Mouse (Mus musculus) kidney, embryonic 14.5 days (tissue): ENCODE results near the gene Pbx2. TPM values are rescaled to one million over a fixed set of nuclear protein-coding genes. Genes with fewer than 3 reads are reported as not detected.
A peak's percentile ranks its signal among the peaks of the same experiment; 100 is the strongest.

Experiments used
- ATAC-seq: fragments of 200-750 bp; cut with Nextera tagmentation; 2 replicates; pipeline ENCODE4 v1.8.0; 2017; ENCODE audit warnings: moderate number of reproducible peaks, mild to moderate bottlenecking, moderate TSS enrichment, moderate library complexity; ENCODE audit not compliant: low FRiP score, low TSS enrichment
- H3K27ac ChIP-seq: fragments of 300-500 bp; sonication (generic); 2 replicates; pipeline ENCODE4 v1.5.1; 2014; ENCODE audit warnings: low read depth, mild to moderate bottlenecking, low read length, moderate library complexity, mixed read lengths
- H3K27me3 ChIP-seq: fragments of 300-500 bp; sonication (generic); 2 replicates; pipeline ENCODE4 v1.6.1; 2014; ENCODE audit warnings: mild to moderate bottlenecking, low read length; ENCODE audit not compliant: control insufficient read depth, insufficient read depth
- H3K36me3 ChIP-seq: fragments of 300-500 bp; sonication (generic); 2 replicates; pipeline ENCODE4 v1.6.1; 2014; ENCODE audit warnings: low read length, mixed read lengths; ENCODE audit not compliant: control insufficient read depth, insufficient read depth
- H3K4me1 ChIP-seq: fragments of 300-500 bp; sonication (generic); 2 replicates; pipeline ENCODE4 v1.6.1; 2014; ENCODE audit warnings: low read length, mixed read lengths; ENCODE audit not compliant: control insufficient read depth, insufficient read depth
- H3K4me2 ChIP-seq: fragments of 300-500 bp; sonication (generic); replicated peaks from 2 replicates; pipeline ENCODE4 v1.6.1; 2014; ENCODE audit warnings: low read depth, mild to moderate bottlenecking, low read length
- H3K4me3 ChIP-seq: fragments of 300-500 bp; sonication (generic); 2 replicates; pipeline ENCODE4 v1.5.1; 2014; ENCODE audit warnings: mild to moderate bottlenecking, low read length
- H3K9ac ChIP-seq: fragments of 300-500 bp; sonication (generic); 2 replicates; pipeline ENCODE4 v1.6.1; 2014; ENCODE audit warnings: low read depth, mild to moderate bottlenecking, low read length, moderate library complexity
- H3K9me3 ChIP-seq: fragments of 300-500 bp; sonication (generic); 2 replicates; pipeline ENCODE4 v1.6.1; 2016; ENCODE audit warnings: low read length; ENCODE audit not compliant: control insufficient read depth
- WGBS: fragments of 180-500 bp; shearing (Covaris S2); extraction: QIAGEN DNeasy Blood & Tissue Kit; methylation state at CpG from one replicate; pipeline ENCODE4 v1.1.7; 2014; 5-methylcytosine and 5-hydroxymethylcytosine counted together
- polyA plus RNA-seq: library from polyadenylated mRNA; unstranded; fragments of >200 nt; fragmentation: Nextera tagmentation; extraction: Ambion mirVana; gene quantifications from 2 replicates; pipeline ENCODE4 v1.2.1, GENCODE M21; 2014

Gene Pbx2
- polyA plus RNA-seq, 1 experiment from 2014 or later, result 17.8 TPM

DNA sequence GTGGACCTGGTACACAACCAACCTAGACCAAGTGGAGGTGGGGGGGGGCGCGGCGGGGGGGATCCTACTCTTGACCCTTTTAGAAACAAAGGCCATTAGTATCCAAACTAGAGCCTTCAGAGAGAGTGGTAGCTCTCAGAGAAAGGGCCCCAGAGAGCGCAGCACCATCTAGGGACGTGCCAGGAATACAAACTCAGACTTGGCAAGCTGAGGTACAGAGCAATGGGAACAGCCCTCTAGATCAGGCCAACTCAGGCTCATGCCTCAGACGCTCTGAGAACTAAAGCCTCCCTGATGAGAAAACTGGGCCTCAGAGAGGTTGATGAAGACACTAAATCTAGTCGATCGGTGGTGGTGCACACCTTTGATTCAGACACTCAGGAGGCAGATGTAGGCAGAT lies 5.9 kb upstream of the Pbx2 start:
- Histone ChIP-seq H3K4me2 (no peak overlapping the region), H3K4me3 (no peak overlapping the region), H3K27me3 (no peaks in the 10 kb centered on the region), H3K36me3 (no peaks in the 10 kb centered on the region), H3K27ac (no peak overlapping the region), H3K9ac (no peak overlapping the region), H3K9me3 (no peaks in the 10 kb centered on the region), H3K4me1 (peaks cover 27% of the 10 kb centered on the region)
- no peak for ATAC-seq
- 96% methylated on average over 8 of the region's 8 CpGs for WGBS

DNA sequence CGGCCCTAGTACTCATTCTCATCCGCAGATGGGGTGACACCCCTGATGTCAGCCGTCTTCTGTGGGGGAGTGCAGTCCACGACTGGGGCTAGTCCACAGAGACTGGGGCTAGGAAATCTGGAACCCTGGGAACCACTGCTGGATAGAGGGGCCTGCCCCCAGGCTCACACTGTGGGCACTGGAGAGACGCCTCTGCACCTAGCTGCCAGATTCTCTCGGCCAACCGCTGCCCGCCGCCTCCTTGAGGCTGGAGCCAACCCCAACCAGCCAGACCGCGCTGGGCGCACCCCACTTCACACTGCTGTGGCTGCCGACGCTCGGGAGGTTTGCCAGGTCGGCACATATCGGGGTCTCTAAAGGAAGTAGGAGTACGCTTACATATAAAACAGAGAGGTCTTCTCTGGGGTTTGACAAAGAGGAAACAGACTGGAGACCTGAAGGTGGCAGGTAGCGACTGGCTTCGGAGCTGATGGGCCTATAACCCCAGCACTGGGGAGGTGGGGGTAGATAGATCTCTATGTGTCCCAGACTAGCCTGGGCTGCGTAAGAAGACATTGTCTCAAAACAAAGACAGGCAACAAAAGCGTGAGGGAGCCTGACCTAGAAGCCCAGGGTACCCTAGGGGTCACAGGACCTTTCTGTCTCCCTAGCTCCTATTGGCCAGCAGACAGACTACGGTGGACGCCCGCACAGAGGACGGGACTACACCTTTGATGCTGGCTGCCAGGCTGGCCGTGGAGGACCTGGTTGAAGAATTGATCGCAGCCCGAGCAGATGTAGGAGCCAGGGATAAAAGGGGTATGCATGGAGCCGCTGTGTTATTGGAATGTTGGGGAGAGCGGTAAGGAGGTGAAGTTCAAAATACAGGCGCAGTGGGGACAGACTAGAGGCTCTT lies 4.9 kb upstream of the Pbx2 start:
- Histone ChIP-seq H3K27ac (peak overlapping the region; percentile 94), H3K4me1 (peaks cover 37% of the 10 kb centered on the region), H3K9me3 (no peaks in the 10 kb centered on the region), H3K9ac (peak overlapping the region; percentile 91; the same call in 1 of the 2 replicates), H3K36me3 (no peaks in the 10 kb centered on the region), H3K4me3 (peak overlapping the region; percentile 70), H3K27me3 (no peaks in the 10 kb centered on the region), H3K4me2 (peak overlapping the region; percentile 90)
- 21% methylated on average over 32 of the region's 32 CpGs for WGBS
- peak; percentile 0; the same call in 1 of the 2 replicates for ATAC-seq

DNA sequence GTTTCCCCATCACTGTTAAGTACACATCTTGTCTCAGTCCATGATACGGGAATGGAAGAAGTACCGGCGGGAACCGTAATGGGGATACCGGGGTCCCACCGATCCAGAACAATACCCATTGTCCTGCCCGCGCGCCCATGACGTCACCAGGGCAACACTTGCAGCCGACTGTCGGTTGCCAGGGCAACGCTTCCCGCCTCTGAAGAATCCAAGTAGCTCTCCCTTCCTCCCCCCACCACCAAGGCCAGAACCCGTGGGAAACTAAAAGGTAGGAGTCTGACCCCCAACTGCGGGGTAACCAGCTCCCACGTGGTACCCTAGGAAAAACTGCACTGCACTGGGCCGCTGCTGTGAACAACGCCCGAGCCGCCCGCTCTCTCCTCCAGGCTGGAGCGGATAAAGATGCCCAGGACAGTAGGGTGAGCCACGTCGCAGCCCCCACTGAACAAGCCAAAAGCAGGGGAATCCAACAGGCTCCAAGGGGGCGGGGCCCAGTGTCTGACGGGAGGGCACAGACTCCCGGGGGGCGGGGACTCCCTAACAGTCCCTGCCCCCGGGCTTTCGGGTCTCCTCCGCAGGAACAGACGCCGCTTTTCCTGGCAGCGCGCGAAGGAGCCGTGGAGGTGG lies 4.2 kb upstream of the Pbx2 start:
- ATAC-seq, result peak; percentile 71
- peak overlapping the region; percentile 90 for H3K4me2 ChIP-seq
- peak overlapping the region; percentile 70 for H3K4me3 ChIP-seq
- peaks cover 42% of the 10 kb centered on the region for H3K4me1 ChIP-seq
- WGBS, result under 1% methylated on average over 38 of the region's 38 CpGs
- no peaks in the 10 kb centered on the region for H3K27me3 ChIP-seq
- peak overlapping the region; percentile 91 for H3K9ac ChIP-seq
- H3K27ac ChIP-seq, result peak overlapping the region; percentile 94
- no peaks in the 10 kb centered on the region for H3K36me3 ChIP-seq
- H3K9me3 ChIP-seq, result no peaks in the 10 kb centered on the region

DNA sequence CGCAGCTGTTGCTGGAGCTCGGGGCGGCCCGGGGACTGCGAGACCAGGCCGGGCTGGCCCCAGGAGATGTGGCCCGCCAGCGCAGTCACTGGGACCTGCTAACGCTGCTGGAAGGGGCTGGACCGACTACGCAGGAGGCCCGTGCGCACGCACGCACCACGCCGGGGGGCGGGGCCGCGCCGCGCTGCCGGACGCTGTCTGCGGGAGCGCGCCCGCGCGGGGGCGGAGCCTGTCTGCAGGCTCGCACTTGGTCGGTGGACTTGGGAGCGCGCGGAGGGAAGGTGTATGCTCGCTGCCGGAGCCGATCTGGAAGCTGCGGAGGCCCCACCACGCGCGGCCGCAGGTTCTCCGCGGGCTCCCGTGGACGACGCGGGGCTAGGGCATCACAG lies 3.6 kb upstream of the Pbx2 start:
- peak; percentile 77 for ATAC-seq
- H3K4me1 ChIP-seq, result peaks cover 42% of the 10 kb centered on the region
- no peaks in the 10 kb centered on the region for H3K36me3 ChIP-seq
- under 1% methylated on average over 43 of the region's 50 CpGs for WGBS
- peak overlapping the region; percentile 94 for H3K27ac ChIP-seq
- H3K27me3 ChIP-seq, result no peaks in the 10 kb centered on the region
- H3K9me3 ChIP-seq, result no peaks in the 10 kb centered on the region
- peak overlapping the region; percentile 90 for H3K4me2 ChIP-seq
- H3K4me3 ChIP-seq, result peak overlapping the region; percentile 70
- H3K9ac ChIP-seq, result peak overlapping the region; percentile 91

DNA sequence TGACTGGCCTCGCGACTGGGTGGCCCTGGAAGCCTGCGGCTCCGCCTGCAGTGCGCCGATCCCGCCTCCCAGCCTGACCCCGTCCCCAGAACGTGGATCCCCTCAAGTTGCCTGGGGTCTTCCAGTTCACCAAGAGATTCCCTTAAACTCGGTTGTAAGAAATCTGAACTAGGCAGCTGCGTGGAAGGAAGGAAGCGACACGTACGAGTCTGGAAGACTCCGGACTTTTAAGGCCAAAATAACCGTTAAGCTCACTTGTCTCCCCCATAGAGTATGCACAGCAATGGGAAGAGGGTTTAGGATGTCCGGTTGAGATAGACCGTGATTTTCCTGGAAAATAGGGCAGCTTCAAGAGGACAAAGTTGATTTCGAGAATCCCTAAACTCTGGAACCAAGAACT lies 3.3 kb upstream of the Pbx2 start:
- ATAC-seq, result no peak; the same call in 1 of the 2 replicates
- peak overlapping the region; percentile 91 for H3K9ac ChIP-seq
- WGBS, result 3% methylated on average over 19 of the region's 19 CpGs
- peak overlapping the region; percentile 70 for H3K4me3 ChIP-seq
- peak overlapping the region; percentile 94 for H3K27ac ChIP-seq
- H3K36me3 ChIP-seq, result no peaks in the 10 kb centered on the region
- peak overlapping the region; percentile 90 for H3K4me2 ChIP-seq
- H3K4me1 ChIP-seq, result peaks cover 42% of the 10 kb centered on the region
- no peaks in the 10 kb centered on the region for H3K9me3 ChIP-seq
- H3K27me3 ChIP-seq, result no peaks in the 10 kb centered on the region

DNA sequence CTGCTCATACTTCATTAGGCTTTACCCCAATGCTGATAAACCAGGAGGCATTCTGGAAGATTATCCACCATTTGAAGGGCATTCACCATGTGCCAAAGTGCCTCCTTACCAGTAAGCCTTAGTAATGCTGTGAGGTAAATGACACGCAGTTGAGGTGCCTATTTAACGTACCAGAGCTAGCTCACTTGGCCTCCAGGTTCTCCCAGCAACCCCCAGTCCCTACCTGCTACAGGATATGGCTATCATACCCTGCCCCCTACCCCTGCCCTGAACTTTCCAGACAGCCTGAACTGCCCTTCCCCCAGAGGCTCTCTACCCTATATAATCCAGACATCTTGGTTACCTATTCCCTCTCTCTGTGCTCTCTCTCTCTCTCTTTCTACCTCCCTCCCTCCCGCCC lies 2.3 kb upstream of the Pbx2 start:
- Histone ChIP-seq H3K27ac (peak overlapping the region; percentile 100; the same call in 1 of the 2 replicates), H3K36me3 (no peaks in the 10 kb centered on the region), H3K27me3 (no peaks in the 10 kb centered on the region), H3K9me3 (no peaks in the 10 kb centered on the region), H3K4me3 (0 out of 2 replicates have a peak overlapping the region, but pooled peaks have one; percentile 1), H3K4me2 (no peak overlapping the region; the same call in 1 of the 2 replicates), H3K9ac (no peak overlapping the region), H3K4me1 (peaks cover 43% of the 10 kb centered on the region)
- 56% methylated on average over 3 of the region's 3 CpGs for WGBS
- ATAC-seq, result no peak

DNA sequence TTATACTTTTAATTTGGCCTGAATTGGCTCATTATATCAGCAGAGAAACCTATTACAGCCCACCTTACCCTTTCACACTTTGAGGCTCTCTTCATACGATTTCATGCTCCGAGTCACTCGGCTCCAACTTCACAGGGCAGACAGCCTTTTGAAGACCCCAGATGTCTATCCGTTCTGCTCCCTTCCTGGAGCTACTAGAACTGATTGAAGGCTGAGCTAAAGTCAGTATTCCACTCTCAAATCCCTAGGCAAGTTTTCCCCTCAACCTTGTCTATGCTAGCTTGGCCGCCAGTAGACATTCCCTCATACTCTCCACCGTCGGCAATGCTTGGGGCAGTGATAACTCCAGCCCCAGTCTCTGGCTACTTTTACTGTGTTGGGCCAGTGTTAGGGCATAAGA lies 1.9 kb upstream of the Pbx2 start:
- H3K4me2 ChIP-seq, result peak overlapping the region; percentile 94; the same call in 1 of the 2 replicates
- H3K9ac ChIP-seq, result no peak overlapping the region
- H3K36me3 ChIP-seq, result peaks cover 3% of the 10 kb centered on the region; the same call in 1 of the 2 replicates
- H3K27me3 ChIP-seq, result no peaks in the 10 kb centered on the region
- ATAC-seq, result no peak
- peak overlapping the region; percentile 100 for H3K27ac ChIP-seq
- H3K4me1 ChIP-seq, result peaks cover 47% of the 10 kb centered on the region
- no peaks in the 10 kb centered on the region for H3K9me3 ChIP-seq
- 16% methylated on average over 7 of the region's 7 CpGs for WGBS
- no peak overlapping the region; the same call in 1 of the 2 replicates for H3K4me3 ChIP-seq

DNA sequence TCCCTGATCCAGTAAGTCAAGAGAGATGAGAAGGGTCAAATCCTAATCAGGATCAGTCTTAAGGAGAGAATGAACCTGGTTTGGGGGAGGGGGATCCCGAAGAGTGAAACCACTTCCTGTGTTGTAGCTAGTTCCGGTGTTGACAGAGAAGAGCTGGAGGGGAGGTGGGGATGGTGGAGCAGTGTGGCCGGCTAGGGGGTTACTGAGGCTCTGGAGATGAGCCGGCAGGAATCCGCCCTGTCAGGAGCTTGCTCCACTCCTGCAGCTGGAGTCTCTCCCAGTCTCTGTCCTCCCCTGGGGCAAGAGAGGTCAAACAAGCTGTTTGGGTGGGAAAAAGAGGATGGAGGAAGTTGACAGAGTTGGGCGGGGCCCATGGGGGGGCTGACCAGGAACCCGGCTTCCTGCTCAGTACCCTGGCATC lies 1.4 kb upstream of the Pbx2 start, which contains the start of gene Gpsm3:
Gpsm3 (plus strand) TSS at position 126 of the 421 bp plus-strand sequence.
- Histone ChIP-seq H3K4me1 (peaks cover 52% of the 10 kb centered on the region), H3K9ac (peak within 1 kb of the TSS; percentile 40; the same call in 1 of the 2 replicates), H3K9me3 (no peaks in the 10 kb centered on the region), H3K4me3 (peak within 1 kb of the TSS; percentile 88; the same call in 1 of the 2 replicates), H3K36me3 (peaks cover 8% of the 10 kb centered on the region; the same call in 1 of the 2 replicates), H3K4me2 (peak within 1 kb of the TSS; percentile 94), H3K27ac (peak within 1 kb of the TSS; percentile 100), H3K27me3 (no peaks in the 10 kb centered on the region)
- 10% methylated on average over 7 of the region's 7 CpGs for WGBS
- no peak for ATAC-seq
